Mouse (Mus musculus) kidney, adult 2 months (tissue): ENCODE measurements around the gene Zbed3. TPM values are rescaled to one million over a fixed set of nuclear protein-coding genes. Genes with fewer than 3 reads are reported as not detected.

ENCODE experiments used
- DNase-seq: peaks from one replicate; pipeline ENCODE4 v3.0.0; 2021
- H3K27ac ChIP-seq: fragments of 200-500 bp; 2 replicates; pipeline ENCODE4 v1.5.1; 2012; ENCODE audit warnings: low read depth, low read length, control low read depth, inconsistent platforms; ENCODE audit not compliant: insufficient read depth
- H3K27me3 ChIP-seq: fragments of 200-500 bp; replicated peaks from 2 replicates; pipeline ENCODE4 v1.6.1; 2012; ENCODE audit warnings: mild to moderate bottlenecking, moderate library complexity, low read length, inconsistent platforms; ENCODE audit not compliant: control insufficient read depth, insufficient read depth
- H3K36me3 ChIP-seq: fragments of 200-500 bp; 2 replicates; pipeline ENCODE4 v1.6.1; 2012; ENCODE audit warnings: mild to moderate bottlenecking, moderate library complexity, low read length, inconsistent platforms; ENCODE audit not compliant: control insufficient read depth, insufficient read depth
- H3K4me1 ChIP-seq: fragments of 200-500 bp; 2 replicates; pipeline ENCODE4 v1.6.1; 2011; ENCODE audit warnings: low read length; ENCODE audit not compliant: control insufficient read depth, insufficient read depth
- H3K4me3 ChIP-seq: fragments of 200-500 bp; 2 replicates; pipeline ENCODE4 v1.5.1; 2011; ENCODE audit warnings: mild to moderate bottlenecking, low read depth, low read length, control low read depth; ENCODE audit not compliant: insufficient read depth
- CTCF ChIP-seq: fragments of 200-500 bp; conservative IDR thresholded peaks from 2 replicates; pipeline ENCODE4 v1.5.1; 2011; ENCODE audit warnings: low read depth, mild to moderate bottlenecking, control low read depth, low read length, moderate library complexity, mixed read lengths; ENCODE audit not compliant: insufficient read depth, insufficient read length
- POLR2A ChIP-seq: fragments of 200-500 bp; IDR thresholded peaks from one replicate; pipeline ENCODE4 v1.6.1; 2011; ENCODE audit warnings: low read depth, low read length, control low read depth
- whole genome bisulfite sequencing: fragments of 180-500 bp; shearing (Covaris S2); methylation state at CpG from one replicate; pipeline ENCODE4 v1.1.7; 2018; 5-methylcytosine and 5-hydroxymethylcytosine counted together
- polyA plus RNA-seq: library from polyadenylated mRNA; depleted of rRNA; stranded (reverse); fragments of >200 nt; gene quantifications from 2 replicates; pipeline ENCODE4 v1.2.3, GENCODE M21; 2012; rRNA removed

Gene Zbed3
- 44.7 and 46.1 TPM in 2 replicates for polyA plus RNA-seq

GRCm38 (mm10) chr13:95323400-95323799 lies at the start of gene Zbed3:
Gene Zbed3, plus strand, starts transcription at chr13:95323612.
- Histone ChIP-seq H3K27ac (peak within 1 kb of the TSS; percentile 98), H3K4me1 (peaks cover 36% of the 10 kb centered on the region), H3K36me3 (no peaks in the 10 kb centered on the region), H3K4me3 (peak within 1 kb of the TSS; percentile 93), H3K27me3 (no peaks in the 10 kb centered on the region)
- WGBS: 65% methylated on average over 6 of the region's 6 CpGs
- DNase-seq: peak; percentile 78
- TF ChIP-seq POLR2A: peak; percentile 59
- TF ChIP-seq CTCF: no peak

GRCm38 (mm10) chr13:95278426-95279025 lies 44.9 kb upstream of the Zbed3 start:
- no peak for TF ChIP-seq CTCF
- no peak for TF ChIP-seq POLR2A
- whole genome bisulfite sequencing: 79% methylated on average over 4 of the region's 4 CpGs
- DNase-seq: no peak

GRCm38 (mm10) chr13:95281740-95282673 lies 41.4 kb upstream of the Zbed3 start:
- H3K4me3 ChIP-seq: no peak overlapping the region
- 45% methylated on average over 6 of the region's 7 CpGs for WGBS
- H3K27ac ChIP-seq: no peak overlapping the region
- DNase-seq: peak; percentile 54
- no peaks in the 10 kb centered on the region for H3K27me3 ChIP-seq
- no peaks in the 10 kb centered on the region for H3K36me3 ChIP-seq
- H3K4me1 ChIP-seq: no peaks in the 10 kb centered on the region
- TF ChIP-seq POLR2A (no peak), CTCF (no peak)

More at GRCm38 (mm10) chr13:95278426-95279025, 44.9 kb upstream of the Zbed3 start:
- Histone ChIP-seq H3K4me3 (no peak overlapping the region), H3K4me1 (no peaks in the 10 kb centered on the region), H3K27ac (no peak overlapping the region), H3K36me3 (no peaks in the 10 kb centered on the region), H3K27me3 (no peaks in the 10 kb centered on the region)

GRCm38 (mm10) chr13:95286989-95287388 lies 36.4 kb upstream of the Zbed3 start:
- Histone ChIP-seq H3K4me1 (no peaks in the 10 kb centered on the region), H3K4me3 (no peak overlapping the region), H3K27ac (no peak overlapping the region), H3K27me3 (no peaks in the 10 kb centered on the region), H3K36me3 (no peaks in the 10 kb centered on the region)
- peak; percentile 89 for DNase-seq
- WGBS: 1% methylated on average over 7 of the region's 7 CpGs
- peak; percentile 91 for TF ChIP-seq CTCF
- no peak for TF ChIP-seq POLR2A

GRCm38 (mm10) chr13:95288027-95288426 lies 35.4 kb upstream of the Zbed3 start:
- Histone ChIP-seq H3K4me1 (no peaks in the 10 kb centered on the region), H3K27ac (no peak overlapping the region), H3K4me3 (no peak overlapping the region), H3K27me3 (no peaks in the 10 kb centered on the region), H3K36me3 (no peaks in the 10 kb centered on the region)
- WGBS: 61% methylated on average over 7 of the region's 7 CpGs
- peak; percentile 62 for DNase-seq
- TF ChIP-seq CTCF (no peak), POLR2A (no peak)

GRCm38 (mm10) chr13:95291983-95292382 lies 31.4 kb upstream of the Zbed3 start:
- no peaks in the 10 kb centered on the region for H3K4me1 ChIP-seq
- no peak overlapping the region for H3K27ac ChIP-seq
- no peak overlapping the region for H3K4me3 ChIP-seq
- no peak for DNase-seq
- no peaks in the 10 kb centered on the region for H3K36me3 ChIP-seq
- H3K27me3 ChIP-seq: no peaks in the 10 kb centered on the region
- no peak for TF ChIP-seq POLR2A
- no peak for TF ChIP-seq CTCF
- 88% methylated on average over 4 of the region's 4 CpGs for WGBS

GRCm38 (mm10) chr13:95299956-95300355 lies 23.5 kb upstream of the Zbed3 start:
- no peak overlapping the region for H3K4me3 ChIP-seq
- 81% methylated on average over 3 of the region's 3 CpGs for WGBS
- H3K27me3 ChIP-seq: no peaks in the 10 kb centered on the region
- H3K27ac ChIP-seq: no peak overlapping the region
- no peak for DNase-seq
- H3K4me1 ChIP-seq: no peaks in the 10 kb centered on the region
- TF ChIP-seq CTCF (no peak), POLR2A (no peak)
- no peaks in the 10 kb centered on the region for H3K36me3 ChIP-seq
